Mouse (Mus musculus): ENCODE data around the gene Grik3.

Gene Grik3

DNA sequence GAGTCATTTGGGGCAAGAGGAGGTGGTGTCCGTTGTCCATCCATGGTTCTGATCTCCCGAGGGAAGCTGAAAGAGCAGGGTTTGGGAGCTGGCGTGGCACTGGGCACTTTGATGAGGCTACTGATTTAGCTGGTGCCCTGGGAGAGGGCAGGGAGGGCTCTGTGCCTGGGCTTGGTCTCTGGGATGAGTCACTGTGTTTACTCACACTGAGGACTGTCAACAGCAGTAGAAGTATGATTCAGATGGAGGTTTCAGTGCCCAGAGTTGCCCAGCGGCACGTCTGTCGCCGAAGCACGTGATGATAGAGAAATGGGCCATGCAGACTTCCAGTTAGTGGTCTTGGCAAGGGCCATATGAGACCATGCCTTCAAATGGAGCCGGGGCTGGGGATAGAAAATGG lies 63.3 kb downstream of the Grik3 start:
- DNase-seq, result no peak

DNA sequence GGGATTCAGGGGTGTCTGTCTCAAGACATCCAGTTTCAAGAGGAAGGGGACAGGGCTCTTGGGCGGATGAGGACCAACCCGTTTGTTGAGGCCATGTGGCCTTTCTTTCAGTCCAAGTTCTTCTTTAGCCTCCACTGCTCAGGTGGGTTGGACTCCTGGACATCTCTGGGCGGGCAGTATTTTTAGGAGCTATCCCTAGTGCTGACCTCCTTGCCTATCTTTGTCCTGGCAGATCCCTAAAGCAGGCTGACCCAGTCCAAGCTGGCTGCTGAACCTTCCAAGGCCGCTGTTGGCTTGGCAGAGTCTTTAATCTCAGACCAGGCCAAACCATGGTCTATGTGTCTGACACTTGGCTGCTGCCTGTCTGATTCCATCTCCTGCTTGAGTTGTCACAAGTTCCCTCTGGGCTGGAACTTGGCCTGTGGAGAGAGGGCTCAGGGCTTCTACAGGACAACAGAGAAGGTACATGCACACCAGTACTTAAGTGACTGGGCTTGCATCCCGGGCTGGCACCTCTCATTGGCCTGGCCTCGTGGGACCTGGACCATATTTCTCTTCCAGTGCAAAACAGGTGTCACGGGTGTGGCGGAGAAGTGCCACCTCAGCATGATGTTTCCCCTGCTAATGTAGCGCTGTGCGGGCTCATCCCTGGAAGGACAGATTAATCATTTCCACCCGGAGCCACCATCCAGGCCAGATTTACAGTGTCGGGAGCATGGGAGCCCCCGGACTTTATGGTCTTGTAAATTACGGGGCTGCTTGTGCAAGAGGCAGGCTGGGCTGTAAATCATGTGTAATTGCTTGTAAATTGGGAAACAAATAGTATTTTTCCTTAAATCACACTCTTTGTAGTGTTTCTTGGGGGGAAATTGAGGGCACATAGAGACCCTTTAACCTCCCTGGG lies 66.2 kb downstream of the Grik3 start:
- no peak for DNase-seq

DNA sequence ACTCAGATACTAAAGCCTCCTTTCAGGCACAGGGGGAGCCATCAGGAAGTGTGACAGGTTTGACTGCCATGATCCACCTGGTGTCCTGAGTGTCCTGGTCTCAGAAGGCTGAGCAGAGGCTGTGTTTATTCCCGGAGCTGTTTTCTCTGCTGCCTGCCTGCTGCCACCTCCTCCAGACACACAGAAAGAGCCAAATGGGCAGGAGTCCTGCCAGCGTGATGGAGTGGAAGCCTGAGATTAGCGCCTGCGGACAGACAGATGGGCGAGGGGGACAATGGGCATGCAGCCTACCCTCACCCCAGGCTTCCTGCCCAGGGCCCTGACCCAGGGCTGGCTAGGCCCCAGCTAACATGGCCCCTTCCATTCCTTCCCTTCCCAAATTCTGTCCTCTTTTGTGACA lies 69.1 kb downstream of the Grik3 start:
- no peak for DNase-seq

DNA sequence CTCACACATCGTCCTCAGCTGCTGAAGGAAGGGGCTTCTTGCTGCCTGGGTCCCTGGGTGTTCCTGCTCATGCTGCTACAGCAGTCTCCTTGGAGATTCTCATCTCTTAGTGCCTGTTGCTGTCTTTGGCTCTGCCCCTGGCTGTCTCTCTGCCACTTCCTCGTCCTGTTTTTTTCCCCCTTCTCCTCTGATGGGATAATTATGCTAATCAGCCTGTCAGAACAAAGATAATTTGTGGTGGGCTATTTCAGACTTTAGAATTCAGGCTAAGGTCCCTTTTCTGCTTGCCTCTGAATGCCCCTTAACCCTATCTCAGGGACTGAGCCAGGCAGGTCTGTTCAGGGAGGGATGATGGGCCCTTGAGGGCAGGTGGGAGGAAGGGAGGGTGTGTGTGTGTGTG lies 70.3 kb downstream of the Grik3 start:
- no peak for DNase-seq

DNA sequence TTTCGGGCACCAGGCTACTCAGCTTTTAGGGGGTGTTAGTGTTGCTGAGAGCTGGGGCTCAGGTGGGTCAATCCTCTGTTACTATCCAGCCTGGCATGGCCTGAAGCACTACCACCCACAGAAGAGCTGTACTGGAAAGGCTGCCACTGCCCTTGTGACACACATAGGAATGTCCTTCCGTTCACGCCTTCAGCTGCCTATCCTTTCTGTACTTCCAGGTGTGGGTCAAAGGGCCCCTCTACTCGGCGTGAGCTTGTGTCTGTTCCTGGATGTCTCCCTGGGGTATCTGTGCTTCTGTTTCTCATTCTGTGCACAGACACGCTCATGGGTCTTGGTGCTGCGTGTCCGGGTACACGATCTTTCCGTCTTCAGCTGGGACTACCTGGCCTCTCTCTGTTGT lies 73.1 kb downstream of the Grik3 start:
- no peak for DNase-seq

DNA sequence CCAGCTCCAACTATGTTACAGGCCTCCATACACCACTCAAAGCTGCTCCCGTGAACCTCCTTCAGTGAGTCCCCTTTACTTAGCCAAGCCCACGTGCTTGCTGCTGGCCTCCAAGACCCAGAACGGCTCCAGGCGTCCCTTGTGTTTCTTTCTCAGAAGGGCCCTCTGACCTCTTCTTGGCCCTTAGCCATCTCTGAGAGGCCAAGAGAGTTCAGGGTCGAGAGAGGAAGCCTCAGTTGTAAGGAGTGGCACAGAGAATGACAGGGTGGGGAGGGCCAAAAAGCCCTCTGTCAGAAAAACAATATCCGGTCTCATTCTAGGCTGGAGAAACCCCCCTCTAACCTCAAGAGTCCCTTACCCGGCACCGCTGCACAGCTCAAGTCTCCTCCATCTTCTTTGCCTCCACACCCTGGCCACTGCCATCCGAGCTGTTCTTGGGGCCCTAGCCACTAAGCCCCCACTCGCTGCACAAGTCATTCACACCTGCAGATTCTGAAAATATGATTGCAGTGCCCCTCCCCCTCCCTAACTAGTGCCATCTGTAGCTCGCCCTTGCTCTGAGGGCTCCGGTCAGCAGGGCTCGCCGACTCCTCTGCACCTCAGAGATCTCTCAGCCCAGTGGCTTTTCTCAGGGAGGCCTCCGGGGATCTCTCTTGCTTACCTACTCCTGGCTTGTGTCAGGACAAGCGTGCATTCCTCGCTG lies 73.7 kb downstream of the Grik3 start:
- no peak for DNase-seq

DNA sequence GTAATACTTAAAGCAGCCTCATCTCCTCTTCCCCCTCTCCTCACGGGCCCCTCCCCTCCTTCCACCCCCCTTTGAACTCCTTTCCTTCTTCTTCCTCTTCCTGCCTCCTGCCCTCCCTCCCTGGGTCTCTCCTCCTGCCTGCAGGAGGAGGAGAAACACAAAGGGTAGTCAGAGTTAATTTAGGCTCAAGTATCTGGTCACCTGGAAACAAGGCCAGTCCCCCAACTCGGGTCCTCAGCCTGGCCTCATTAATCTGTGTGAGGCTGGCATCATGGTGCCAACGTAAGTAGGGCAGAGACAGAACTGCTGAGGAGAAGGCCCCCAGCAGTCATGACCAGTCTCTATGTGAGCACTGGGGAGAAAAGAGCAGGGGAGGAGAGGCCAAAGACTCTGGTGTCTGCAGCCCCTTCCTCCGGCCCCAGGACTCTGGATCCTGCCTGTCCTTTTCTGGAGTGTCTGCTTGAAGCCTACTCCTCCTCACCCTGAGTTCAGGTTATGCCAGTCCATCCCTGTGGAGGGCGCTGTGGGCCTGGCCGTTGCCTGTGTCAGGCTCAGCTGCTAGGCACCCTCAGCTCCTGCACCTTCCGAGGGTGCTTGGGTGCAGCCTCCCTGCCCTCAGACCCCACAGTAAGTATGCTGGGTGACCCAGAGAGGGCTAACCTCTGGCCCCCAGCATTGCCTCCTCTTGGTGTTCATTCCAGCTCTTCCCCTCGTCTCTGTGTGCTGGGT lies 75.4 kb downstream of the Grik3 start:
- DNase-seq, result no peak

DNA sequence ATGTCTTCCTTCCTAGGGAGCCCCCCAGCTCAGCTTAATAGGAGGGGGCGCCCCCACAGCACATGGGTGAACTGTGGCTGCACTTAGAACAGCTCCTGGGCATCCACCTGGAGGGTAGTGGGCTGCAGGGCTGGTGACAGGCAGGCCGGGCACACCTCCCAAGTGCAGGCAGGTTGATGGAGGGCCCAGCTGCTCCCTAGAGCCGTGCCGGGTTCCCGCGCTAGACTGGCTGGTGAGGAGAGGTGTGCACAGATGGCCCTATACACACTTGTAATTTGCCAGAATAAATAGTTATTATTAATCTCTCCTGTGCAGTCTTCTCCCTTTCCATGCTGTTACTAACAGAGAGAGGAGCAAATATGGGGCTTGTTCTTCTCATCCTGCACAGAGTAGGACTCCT lies 77.7 kb downstream of the Grik3 start:
- no peak for DNase-seq

DNA sequence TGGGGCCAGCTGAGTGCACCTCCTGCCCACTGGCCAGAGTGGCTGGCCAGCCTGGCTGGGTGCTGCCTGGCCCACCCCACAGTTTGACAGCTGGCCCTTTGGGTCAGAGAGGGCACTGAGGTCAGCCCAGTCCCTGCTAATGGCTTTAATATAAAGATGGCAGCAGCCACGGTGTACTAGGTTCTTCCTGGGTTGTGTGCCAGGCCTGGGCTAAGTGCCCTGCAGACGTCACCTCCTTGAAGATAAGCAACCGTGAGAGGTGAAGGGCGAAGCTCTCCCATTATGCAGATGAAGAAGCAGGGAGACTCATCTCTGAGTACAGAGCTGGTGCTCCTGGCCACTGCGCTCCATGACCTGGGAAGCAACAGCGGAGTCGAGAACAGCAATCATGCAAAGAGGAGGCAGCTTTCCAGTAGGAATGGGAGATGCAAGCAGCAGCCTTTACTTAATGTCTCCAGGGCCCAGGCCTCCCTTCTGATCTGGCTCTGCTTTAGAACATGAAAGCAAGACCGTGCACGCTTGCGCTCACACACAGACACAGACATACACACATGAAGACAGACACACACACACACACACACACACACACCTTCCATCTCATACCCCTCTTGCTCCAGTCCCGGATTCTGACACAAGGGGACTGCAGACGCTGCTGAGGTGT lies 81.3 kb downstream of the Grik3 start:
- DNase-seq, result no peak

DNA sequence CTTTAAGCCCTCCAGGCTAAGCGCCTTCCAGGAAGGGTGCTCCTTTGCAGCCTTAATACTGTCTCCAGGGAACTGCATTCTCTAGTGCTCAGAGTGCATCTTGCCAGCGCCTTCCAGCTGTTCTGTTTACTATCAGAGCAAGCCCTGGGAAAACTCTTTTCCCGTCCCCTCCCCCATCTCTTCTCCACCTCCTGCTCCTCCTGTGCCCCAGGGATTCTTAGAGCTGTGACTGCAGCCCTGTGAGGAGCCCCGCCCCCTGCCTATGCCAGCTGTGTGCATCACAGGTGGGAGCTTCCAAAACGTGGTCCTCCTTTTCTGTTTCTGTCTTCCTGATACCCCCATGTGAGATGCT lies 81.8 kb downstream of the Grik3 start:
- no peak for DNase-seq

DNA sequence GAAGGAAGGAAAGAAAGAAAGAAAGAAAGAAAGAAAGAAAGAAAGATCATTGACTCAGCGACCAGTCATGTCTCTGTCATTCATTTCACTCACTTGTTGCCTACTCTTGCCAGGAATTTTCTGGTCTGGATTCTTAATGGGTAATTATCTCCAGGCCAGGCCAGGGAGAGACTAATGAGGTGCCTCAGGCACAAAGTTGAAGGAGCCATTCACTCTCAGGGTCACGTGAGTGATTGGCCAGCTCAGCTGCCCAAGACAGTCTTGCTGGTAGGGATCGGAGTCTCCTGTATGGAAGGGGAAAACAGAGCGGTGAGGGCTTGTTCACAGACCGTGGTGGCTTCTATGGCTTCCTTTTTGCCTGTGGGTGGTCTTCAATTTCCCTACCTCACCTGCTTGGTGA lies 82.5 kb downstream of the Grik3 start:
- DNase-seq, result no peak

DNA sequence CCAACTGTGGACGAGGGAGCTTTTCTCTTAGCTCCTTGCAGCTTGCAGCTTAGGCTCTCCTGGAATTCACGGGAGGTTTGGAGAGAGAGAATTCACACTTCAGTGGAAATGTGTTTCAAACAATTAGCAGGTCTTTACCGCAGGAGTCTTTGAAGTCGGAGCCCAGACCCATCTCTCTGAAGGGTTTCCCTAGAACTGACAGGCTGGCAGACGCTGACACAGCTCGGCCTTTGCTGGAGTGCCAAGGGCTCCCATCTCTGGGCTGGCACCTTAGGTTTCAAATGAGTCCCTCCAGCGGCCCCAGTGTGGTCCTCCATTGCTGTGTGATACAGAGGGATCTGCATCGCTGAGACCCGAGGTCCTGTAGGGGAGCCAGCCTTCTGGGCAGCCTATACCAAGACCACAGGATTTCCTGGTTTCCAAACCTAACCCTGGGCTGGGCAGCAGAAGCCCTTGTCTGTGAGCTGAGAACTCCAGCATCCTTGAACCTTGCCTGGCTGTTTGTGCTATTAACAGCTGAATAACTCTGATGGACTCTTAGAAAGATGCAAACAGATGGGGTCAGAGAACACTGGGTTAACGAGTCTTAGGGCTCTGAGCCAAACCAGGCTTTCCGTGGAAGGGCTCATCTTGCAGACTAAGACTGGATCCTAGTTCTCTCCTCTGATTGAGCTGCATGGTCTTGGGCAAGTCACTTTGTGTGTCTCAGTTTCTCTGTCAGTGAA lies 83.6 kb downstream of the Grik3 start:
- DNase-seq, result no peak

DNA sequence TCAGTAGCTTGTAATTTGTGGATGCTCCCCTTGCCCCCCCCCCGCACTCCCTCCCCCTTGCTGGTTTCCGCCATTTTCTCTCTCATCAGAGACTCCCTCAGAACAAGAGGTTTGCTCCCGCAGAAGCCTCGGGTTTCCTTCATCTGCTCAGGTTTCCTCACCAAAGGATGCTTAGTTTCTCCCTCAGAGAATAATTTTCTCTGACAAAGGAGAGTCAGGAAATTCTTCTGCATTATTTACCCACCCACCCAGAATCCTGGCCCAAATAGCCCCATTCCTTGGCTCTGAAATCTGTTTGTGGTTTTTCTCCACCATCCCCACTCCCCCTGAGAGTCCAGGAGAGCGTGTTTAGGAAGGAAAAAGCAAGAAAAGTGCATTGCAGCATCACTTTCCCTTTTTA lies 89.8 kb downstream of the Grik3 start:
- no peak for DNase-seq

DNA sequence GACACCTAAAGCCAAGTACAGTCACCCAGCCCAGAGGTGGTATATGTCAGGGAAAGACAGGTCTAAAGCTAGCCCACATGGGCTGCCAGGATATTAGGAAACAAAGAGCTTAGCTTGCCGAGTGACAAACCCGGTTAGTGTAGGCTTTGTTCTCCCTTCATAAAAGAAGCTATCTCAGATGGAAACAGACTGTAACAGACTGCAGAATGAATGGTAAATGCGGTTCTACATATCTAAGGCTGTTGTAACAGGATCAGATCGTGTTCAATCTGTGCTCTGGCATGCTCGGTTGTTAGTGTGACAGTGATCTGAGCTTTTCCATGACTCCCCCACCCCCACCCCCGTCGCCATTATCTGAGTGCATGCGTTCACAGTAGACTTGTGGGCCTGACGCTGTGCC lies 92.8 kb downstream of the Grik3 start:
- no peak for DNase-seq

DNA sequence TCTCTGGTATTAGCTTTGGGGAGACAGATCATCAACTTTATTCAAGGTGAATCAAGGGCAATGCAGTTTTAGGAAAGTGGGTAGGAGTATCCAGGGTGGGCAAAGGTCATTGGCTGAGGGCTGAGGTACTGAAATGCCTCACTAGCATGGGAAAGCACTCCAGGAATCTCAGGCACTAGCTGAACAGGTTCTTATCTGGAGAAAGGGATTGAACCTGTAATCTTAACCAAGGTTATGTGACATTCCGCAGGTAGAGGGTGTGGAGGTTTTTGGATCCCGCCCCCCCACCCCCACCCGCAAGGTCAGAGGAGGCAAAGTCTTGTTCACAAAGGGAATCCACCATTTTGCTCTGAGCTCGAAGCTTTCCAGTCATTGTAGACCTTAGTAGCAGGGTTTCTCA lies 93.4 kb downstream of the Grik3 start:
- DNase-seq, result no peak

DNA sequence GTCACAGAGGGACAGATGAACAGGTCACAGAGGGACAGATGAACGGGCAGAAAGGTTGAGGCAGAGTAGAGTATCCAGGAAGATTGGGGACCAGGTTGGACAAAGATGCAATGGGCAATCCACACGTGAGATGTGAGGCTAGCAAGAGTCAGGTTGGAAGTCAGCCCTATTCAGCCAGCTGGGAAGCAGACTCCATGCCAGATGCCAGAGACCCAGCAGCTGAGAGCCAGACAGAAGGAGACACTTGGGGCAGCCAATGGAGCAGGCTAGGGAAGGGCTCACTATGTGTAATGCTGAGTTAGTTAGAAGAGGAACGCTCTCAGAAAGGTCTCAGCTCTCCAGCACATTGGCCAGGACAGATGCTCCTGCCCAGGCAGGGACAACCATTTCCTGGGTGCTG lies 94.2 kb downstream of the Grik3 start:
- no peak for DNase-seq

DNA sequence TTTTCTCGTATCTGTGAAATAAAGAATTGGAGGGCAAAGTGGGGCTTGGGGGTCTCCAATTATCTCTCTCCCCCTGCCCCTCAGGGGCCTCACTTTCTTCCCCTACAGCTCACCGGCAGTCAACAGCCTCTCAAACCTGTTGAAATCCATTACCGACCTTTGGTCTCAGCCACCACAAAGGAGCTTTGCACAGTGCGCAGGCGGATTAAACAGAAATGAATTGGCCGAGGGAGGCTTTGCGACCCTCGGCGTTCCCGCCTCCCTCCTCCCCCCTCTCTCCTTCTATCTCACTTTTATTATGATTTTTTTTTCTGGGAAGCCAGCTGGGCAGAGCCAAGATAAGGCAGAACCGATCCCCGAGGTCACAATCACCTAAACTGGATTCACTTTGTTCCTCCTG lies 97.1 kb downstream of the Grik3 start:
- DNase-seq, result no peak

DNA sequence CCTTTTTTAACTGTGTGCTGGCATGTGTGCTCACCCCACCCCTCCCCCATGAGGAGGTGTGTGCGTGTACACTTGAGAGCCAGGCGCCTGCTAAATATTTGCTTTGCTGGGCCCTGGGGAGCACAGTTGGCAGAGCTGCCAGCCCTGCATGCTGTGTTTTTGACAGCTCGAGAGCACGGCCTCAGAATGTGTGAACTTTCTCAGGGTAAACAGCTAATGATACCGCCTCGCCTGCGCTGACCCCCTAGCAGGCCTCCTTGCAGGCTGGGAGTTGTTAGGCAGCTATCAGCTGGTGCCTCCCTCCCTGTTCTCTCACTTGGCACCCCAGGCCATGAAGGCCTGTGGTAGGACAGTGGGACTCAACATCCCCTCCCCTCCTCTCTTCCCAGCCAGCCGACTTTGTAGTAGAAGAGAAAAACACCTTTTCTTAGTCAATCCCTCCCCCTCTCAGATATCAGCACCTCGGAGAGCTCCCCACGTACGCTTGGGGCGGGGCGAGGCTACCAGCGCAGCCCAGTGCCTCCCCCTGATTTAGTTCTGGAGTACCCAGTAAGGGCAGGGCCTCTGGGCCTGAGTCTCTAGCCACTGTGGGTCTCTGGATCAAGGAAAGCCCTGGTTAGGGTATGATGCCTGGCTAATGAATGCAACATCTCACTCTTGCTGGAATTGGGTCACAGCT lies 99.9 kb downstream of the Grik3 start:
- peak; percentile 52 for DNase-seq

DNA sequence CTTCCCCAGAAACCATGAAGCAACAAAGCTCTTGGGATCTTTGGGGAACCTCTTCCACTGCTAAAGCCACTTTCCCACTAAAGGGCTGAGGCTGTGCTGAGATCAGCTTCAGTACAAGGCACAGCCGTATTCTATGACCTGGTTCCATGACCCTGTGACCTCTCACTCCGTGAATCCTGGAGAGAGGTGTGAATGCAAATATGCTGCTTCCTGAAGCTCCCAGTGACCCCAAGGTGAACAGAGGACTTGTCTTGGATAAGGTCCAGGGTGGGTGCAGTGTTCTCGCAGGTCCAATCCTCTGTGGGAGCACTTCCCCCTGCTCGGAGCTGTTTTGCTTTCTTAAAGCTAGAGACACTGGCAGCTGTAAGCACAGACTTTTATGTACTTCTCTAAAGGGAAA lies 102.2 kb downstream of the Grik3 start:
- no peak for DNase-seq

DNA sequence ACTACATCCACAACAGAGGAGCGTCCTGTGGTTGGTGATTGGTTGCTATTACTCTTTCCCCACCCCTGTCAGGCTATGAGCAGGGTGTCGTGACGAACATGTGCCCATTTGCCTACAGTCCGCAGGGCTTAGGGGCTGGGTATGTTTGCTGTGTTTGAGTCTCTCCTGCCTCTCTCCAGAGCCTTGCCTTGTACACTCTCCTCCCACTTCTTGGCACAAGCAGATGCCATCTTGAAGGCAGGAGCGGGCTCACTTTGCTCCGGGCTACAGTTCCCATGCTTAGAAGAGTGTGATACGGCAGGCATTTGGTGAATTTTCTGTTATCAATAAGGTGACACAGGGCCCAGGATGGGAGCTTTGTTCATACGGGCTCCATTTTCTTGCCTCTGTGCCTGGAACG lies 104.5 kb downstream of the Grik3 start:
- no peak for DNase-seq

DNA sequence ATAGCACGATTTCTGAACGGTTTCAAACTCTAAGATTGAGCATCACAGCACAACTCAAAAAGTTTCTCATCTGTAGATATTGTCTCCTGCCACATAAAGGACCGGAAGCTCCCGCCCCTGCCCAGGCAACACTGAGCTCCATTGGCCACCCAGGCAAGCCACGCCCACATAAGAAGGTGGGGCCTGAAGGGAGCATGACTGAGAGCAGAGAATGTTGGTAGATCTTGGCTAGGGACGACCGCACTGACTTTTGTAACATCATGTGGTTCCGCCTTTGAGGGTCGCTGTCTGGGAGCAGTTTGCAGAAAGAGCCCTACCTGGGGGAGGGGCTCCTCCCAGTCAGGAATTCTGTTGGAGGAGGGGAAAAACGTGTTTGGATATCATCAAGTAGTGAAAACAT lies 108.2 kb downstream of the Grik3 start:
- DNase-seq, result peak; percentile 13

DNA sequence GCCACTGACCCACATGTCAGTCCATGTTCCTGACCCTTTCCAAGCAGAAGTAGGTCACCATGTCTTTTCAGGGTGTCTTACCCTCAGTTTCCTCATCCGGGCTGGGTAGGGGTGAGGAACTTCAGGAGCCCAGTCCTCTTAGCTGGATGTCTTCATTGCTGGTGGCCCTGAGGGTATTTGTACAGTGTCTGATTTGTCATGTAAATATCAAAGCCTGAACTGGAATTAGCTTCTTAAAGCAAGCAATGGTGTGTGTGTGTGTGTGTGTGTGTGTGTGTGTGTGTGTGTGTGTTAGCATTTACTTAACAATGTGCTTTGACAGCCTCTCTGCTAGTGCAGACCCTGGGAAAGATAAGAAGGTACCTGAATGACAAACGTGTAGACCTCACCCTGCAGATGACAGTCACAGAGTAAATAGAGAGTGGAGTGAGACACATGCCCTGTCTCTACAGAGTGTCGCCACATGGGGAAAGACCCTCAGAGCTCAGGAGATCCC lies 109.1 kb downstream of the Grik3 start:
- DNase-seq, result no peak
